ENCODE assay signal across 11 mouse cellular contexts in genomic region chr11:54004221-54004620, GRCm38 (mm10). TPM values are rescaled to one million over a fixed set of nuclear protein-coding genes. Genes with fewer than 3 reads are reported as not detected.
DNase-seq lines count a peak whose midpoint lies in the region; ATAC-seq and TF ChIP-seq lines count a peak whose summit lies in the region.
"Had no signal": no experiment of that assay in that cellular context is flagged by ENCODE, and none has a peak within 500 bp of the region (broad histone marks: within the 10 kb centered on the region; RNA-seq: fewer than 3 reads in every experiment).

No protein-coding gene starts in this region.

- H3K4me1 ChIP-seq in erythroblast, embryonic 14.5 days (ENCODE audit: control insufficient read depth): peaks cover 75% of the 10 kb centered on the region
- H3K4me1 ChIP-seq in heart, postnatal 0 days (ENCODE audit: control insufficient read depth, insufficient read depth): peaks cover 3% of the 10 kb centered on the region; the same call in 1 of the 2 replicates
- peaks cover 50% of the 10 kb centered on the region for H3K4me1 ChIP-seq in liver, embryonic 16.5 days (ENCODE audit: control insufficient read depth, low read depth, low read length)

- H3K4me2 ChIP-seq in heart, postnatal 0 days (ENCODE audit: low read depth, low read length): no peak overlapping the region
- peak overlapping the region; percentile 59 for H3K4me2 ChIP-seq in liver, embryonic 16.5 days (ENCODE audit: low read depth, low read length)
- H3K4me2 ChIP-seq: embryonic facial prominence, embryonic 12.5 days had no signal

- in situ Hi-C loops in Patski (cut with MboI; ENCODE audit: low pct_unique_long_range_greater_than_20kb): loop anchor here (5.0 kb wide), 3 partner anchors 53 to 253 kb away; no protein-coding TSS in a partner anchor

- peak overlapping the region; percentile 49 for H3K4me3 ChIP-seq in erythroblast, embryonic 14.5 days (replicated peaks)
- no peak overlapping the region for H3K4me3 ChIP-seq in heart, postnatal 0 days (ENCODE audit: low read depth, low read length)
- peak overlapping the region; percentile 8 for H3K4me3 ChIP-seq in liver, embryonic 16.5 days (ENCODE audit: low read depth, low read length)
- H3K4me3 ChIP-seq: embryonic facial prominence, embryonic 12.5 days; heart, adult 2 months had no signal

- no peaks in the 10 kb centered on the region for H3K27me3 ChIP-seq in erythroblast, embryonic 14.5 days (ENCODE audit: control insufficient read depth)
- no peaks in the 10 kb centered on the region for H3K27me3 ChIP-seq in Patski
- H3K27me3 ChIP-seq in heart, postnatal 0 days (ENCODE audit: control insufficient read depth, insufficient read depth, low read length): 0 out of 2 replicates have a peak, but pooled peaks cover 7% of the 10 kb centered on the region
- no peaks in the 10 kb centered on the region for H3K27me3 ChIP-seq in liver, embryonic 16.5 days (ENCODE audit: control insufficient read depth, insufficient read depth, low read depth, low read length)
- H3K27me3 ChIP-seq: embryonic facial prominence, embryonic 12.5 days had no signal

- WGBS in heart, postnatal 0 days: 55% methylated on average over 9 of the region's 9 CpGs
- WGBS in liver, embryonic 16.5 days (ENCODE audit: insufficient replicate concordance): 66% methylated on average over 9 of the region's 9 CpGs

- no peak overlapping the region for H3K9ac ChIP-seq in heart, postnatal 0 days (replicated peaks; ENCODE audit: low read depth, low read length)
- H3K9ac ChIP-seq in liver, embryonic 16.5 days (ENCODE audit: low read depth, low read length): peak overlapping the region; percentile 22
- H3K9ac ChIP-seq: embryonic facial prominence, embryonic 12.5 days had no signal

- peak; percentile 86 for DNase-seq in Patski (ENCODE audit: low read depth, low spot score)
- DNase-seq in heart, postnatal 0 days (ENCODE audit: low spot score): no peak
- no peak for DNase-seq in embryo, embryonic 11 days
- DNase-seq in embryo, embryonic 10 days (ENCODE audit: low spot score): no peak
- DNase-seq in frontal cortex, adult 2 months (ENCODE audit: extremely low spot score in 1 of 2, low spot score in 1 of 2): no peak

- CTCF ChIA-PET in Patski (lab: Charles Lee): interaction anchor here (1.1 to 6.8 kb wide), 7 partner anchors 15 to 260 kb away, joined by 3 to 72 read pairs (median 9); no protein-coding TSS in a partner anchor

- H3K36me3 ChIP-seq in erythroblast, embryonic 14.5 days (ENCODE audit: control insufficient read depth): peaks cover 100% of the 10 kb centered on the region
- no peaks in the 10 kb centered on the region for H3K36me3 ChIP-seq in heart, postnatal 0 days (replicated peaks; ENCODE audit: control insufficient read depth, insufficient read depth, low read length)
- H3K36me3 ChIP-seq in liver, embryonic 16.5 days (ENCODE audit: control insufficient read depth, insufficient read depth): peaks cover 29% of the 10 kb centered on the region
- H3K36me3 ChIP-seq: embryonic facial prominence, embryonic 12.5 days had no signal

- no peak for TF ChIP-seq CTCF in Patski (IDR thresholded peaks at IDR 0.05)
- no peak for TF ChIP-seq CTCF in heart, postnatal 0 days (IDR thresholded peaks at IDR 0.05; ENCODE audit: low read depth)

- H3K27ac ChIP-seq in heart, postnatal 0 days (ENCODE audit: low read depth): no peak overlapping the region
- peak overlapping the region; percentile 95 for H3K27ac ChIP-seq in liver, embryonic 16.5 days (ENCODE audit: low read length)
- H3K27ac ChIP-seq: embryonic facial prominence, embryonic 12.5 days; heart, adult 2 months; macrophage had no signal

- no peak for TF ChIP-seq EP300 in heart, postnatal 0 days (IDR thresholded peaks at IDR 0.05; ENCODE audit: low read depth)

- POLR2A ChIA-PET in Patski (lab: Charles Lee): interaction anchor here (0.7 to 1.0 kb wide), 3 partner anchors 11 to 48 kb away, joined by 3 read pairs; no protein-coding TSS in a partner anchor

- ATAC-seq in erythroblast, adult 5-6 weeks (replicated peaks; ENCODE audit: low FRiP score, poor library complexity, severe bottlenecking): no peak
- peak; percentile 52 for ATAC-seq in Patski
- ATAC-seq in heart, postnatal 0 days (ENCODE audit: insufficient read depth, low read depth): 0 out of 2 replicates have a peak, but pooled peaks have one; percentile 21
- ATAC-seq in liver, embryonic 16.5 days (ENCODE audit: low read depth): no peak

- no peaks in the 10 kb centered on the region for H3K9me3 ChIP-seq in erythroblast, embryonic 14.5 days (ENCODE audit: control insufficient read depth, low read length)
- no peaks in the 10 kb centered on the region for H3K9me3 ChIP-seq in heart, postnatal 0 days (replicated peaks; ENCODE audit: control insufficient read depth, low read length)
- H3K9me3 ChIP-seq in liver, embryonic 16.5 days (replicated peaks; ENCODE audit: control insufficient read depth, low read length): no peaks in the 10 kb centered on the region
- H3K9me3 ChIP-seq: embryonic facial prominence, embryonic 12.5 days had no signal

RNA-seq across cellular contexts. Expression of gene Slc22a4, which starts 23.7 kb away (rescaled TPM):
- 10.1 and 12.5 TPM in 2 replicates for polyA plus RNA-seq in erythroblast, embryonic 14.5 days (2012)
- total RNA-seq in erythroblast, adult 5-6 weeks (2015; ENCODE audit: low replicate concordance): 154 and 157 TPM in 2 replicates
- total RNA-seq in erythroblast, adult 5-6 weeks (2017; ENCODE audit: low replicate concordance): 202 and 262 TPM in 2 replicates
- 42.3 TPM for polyA plus RNA-seq in Patski (2021)
- 2.1 TPM in 2 replicates for total RNA-seq in heart, postnatal 0 days (2014; rRNA removed; ENCODE audit: low replicate concordance)
- polyA plus RNA-seq in heart, postnatal 0 days (2015; fragmentation: Nextera tagmentation; extraction: Ambion mirVana): 0.70 and 0.96 TPM in 2 replicates
- polyA plus RNA-seq in liver, embryonic 16.5 days (2015; fragmentation: Nextera tagmentation; extraction: Ambion mirVana): 34.8 and 39.3 TPM in 2 replicates
- 6.6 and 8.9 TPM in 2 replicates for polyA plus RNA-seq in frontal cortex, adult 2 months (2012; rRNA removed)

RNA-seq across cellular contexts. Expression of gene Slc22a21, which starts 24.1 kb away (rescaled TPM):
- 0.26 and 0.77 TPM in 2 replicates for polyA plus RNA-seq in erythroblast, embryonic 14.5 days (2012)
- 12.1 and 23.4 TPM in 2 replicates for total RNA-seq in erythroblast, adult 5-6 weeks (2015; ENCODE audit: low replicate concordance)
- 8.9 and 16.9 TPM in 2 replicates for total RNA-seq in erythroblast, adult 5-6 weeks (2017; ENCODE audit: low replicate concordance)
- 3.4 TPM for polyA plus RNA-seq in Patski (2021)
- total RNA-seq in heart, postnatal 0 days (2014; rRNA removed; ENCODE audit: low replicate concordance): 1.9 and 3.2 TPM in 2 replicates
- polyA plus RNA-seq in heart, postnatal 0 days (2015; fragmentation: Nextera tagmentation; extraction: Ambion mirVana): 0.89 and 1.5 TPM in 2 replicates
- polyA plus RNA-seq in liver, embryonic 16.5 days (2015; fragmentation: Nextera tagmentation; extraction: Ambion mirVana): 0.92 and 1.2 TPM in 2 replicates
- 2.6 TPM in 2 replicates for polyA plus RNA-seq in frontal cortex, adult 2 months (2012; rRNA removed)

Comparison
In these comparisons a context has a peak if more than half of its experiments do, and no peak if none do; other contexts are left out.
1. ATAC-seq: peak in Patski (single experiment) and heart, postnatal 0 days (single experiment); none in erythroblast, adult 5-6 weeks (single experiment) and liver, embryonic 16.5 days (single experiment).